Mouse (Mus musculus): ENCODE data around the gene Frs3. TPM values are rescaled to one million over a fixed set of nuclear protein-coding genes. Genes with fewer than 3 reads are reported as not detected.
A peak's percentile ranks its signal among the peaks of the same experiment; 100 is the strongest.

Frs3 gene
- total and polyA plus RNA-seq, 3 experiments: 4.8 to 10.8 (median 5.2) TPM

DNA sequence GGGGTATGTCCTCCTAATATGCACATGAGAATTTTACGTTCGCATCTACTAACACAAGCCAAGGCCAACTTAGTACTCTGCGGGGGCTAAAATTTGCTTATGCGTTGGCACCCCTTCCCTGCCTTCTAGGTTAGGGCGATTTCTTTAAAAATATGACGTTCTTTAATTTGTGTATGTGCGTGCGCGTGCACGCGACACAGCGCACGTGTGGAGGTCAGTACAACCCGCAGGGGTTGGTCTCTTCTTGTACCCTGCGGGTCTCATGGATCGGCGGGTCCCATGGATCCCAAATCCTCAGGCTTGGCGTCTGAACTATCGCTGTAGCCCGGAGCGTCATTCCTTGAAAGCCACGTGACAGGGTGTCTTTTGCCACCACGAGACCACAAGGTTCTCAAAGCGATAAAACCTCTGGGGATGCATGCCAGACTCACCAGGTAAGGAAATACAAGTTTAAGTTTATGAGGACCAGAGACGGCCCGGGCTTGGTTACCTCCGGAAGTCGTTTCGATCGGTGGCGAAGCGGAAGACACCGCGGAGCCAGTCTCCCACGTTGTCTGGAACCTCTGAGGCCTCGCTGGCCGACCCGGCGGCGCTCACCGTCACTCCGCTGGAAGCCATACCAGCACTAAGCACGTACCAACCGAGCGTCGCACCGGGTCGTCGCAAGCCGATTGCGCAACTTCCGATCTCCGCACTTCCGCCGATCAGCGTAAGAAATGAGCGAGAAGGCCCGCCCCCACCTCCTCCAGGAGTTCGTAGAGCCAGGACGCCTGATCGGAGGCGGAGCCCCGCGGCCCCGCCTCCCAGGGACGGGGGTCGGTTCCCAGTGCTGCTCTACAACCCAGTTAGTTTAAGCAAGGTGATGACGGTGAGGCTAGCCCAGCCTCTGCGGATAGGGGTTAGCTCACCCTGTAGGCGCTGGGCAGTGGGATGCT lies 1.2 kb upstream of the Frs3 start:
- 1% methylated on average over 70 of the region's 70 CpGs for WGBS
- no peaks in the 10 kb centered on the region for H3K36me3 ChIP-seq (ENCODE audit: control insufficient read depth, insufficient read depth, low read length)
- DNase-seq: peak; percentile 94 to 97
- peak; percentile 76; the same call in 1 of the 2 replicates for TF ChIP-seq EP300 (IDR thresholded peaks at IDR 0.05; ENCODE audit: insufficient read depth, low read depth, low read length)
- no peak for TF ChIP-seq CTCF (IDR thresholded peaks at IDR 0.05)
- peak; percentile 81; the same call in 1 of the 2 replicates for TF ChIP-seq POLR2A (IDR thresholded peaks at IDR 0.05; ENCODE audit: insufficient read depth, low read depth, low read length)
- peak overlapping the region; percentile 68 for H3K9ac ChIP-seq (ENCODE audit: low read depth, low read length)
- no peaks in the 10 kb centered on the region for H3K27me3 ChIP-seq (ENCODE audit: control insufficient read depth, insufficient read depth, low read length)
- H3K4me1 ChIP-seq (ENCODE audit: control insufficient read depth, insufficient read depth, low read length): no peaks in the 10 kb centered on the region
- H3K27ac ChIP-seq: peak overlapping the region; percentile 92
- peak overlapping the region; percentile 88 for H3K4me3 ChIP-seq
- intact Hi-C loops (cut with DNase I): loop anchor here (1.0 kb wide), 1 partner anchor 58 kb away; no protein-coding TSS in a partner anchor
- H3K79me2 ChIP-seq (replicated peaks; ENCODE audit: control insufficient read depth, insufficient read depth, low read length): no peaks in the 10 kb centered on the region

DNA sequence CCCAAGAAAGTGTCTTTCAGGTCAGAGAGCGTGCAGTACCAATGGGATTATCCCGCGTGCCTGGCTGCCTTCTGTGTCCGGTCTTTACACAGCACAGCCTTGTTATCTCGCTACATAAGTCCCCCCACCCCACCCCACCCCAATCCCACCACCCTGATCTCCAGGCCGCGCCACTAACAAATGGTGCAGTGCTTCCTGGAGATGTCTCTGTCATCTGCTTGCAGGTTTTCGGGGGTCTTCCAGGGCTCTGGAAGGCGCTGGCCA lies 554 bp upstream of the Frs3 start, which contains the start of gene Tomm6:
TSS of gene Tomm6 (minus strand) at position 43 of the 264 bp plus-strand sequence.
- no peak for TF ChIP-seq CTCF (IDR thresholded peaks at IDR 0.05)
- TF ChIP-seq EP300 (IDR thresholded peaks at IDR 0.05; ENCODE audit: insufficient read depth, low read depth, low read length): no peak
- no peak for TF ChIP-seq POLR2A (IDR thresholded peaks at IDR 0.05; ENCODE audit: insufficient read depth, low read depth, low read length)
- no peak for DNase-seq
- no peaks in the 10 kb centered on the region for H3K4me1 ChIP-seq (ENCODE audit: control insufficient read depth, insufficient read depth, low read length)
- 2% methylated on average over 9 of the region's 9 CpGs for WGBS
- intact Hi-C loops (cut with DNase I): loop anchor here (1.0 kb wide), 1 partner anchor 59 kb away; no protein-coding TSS in a partner anchor
- no peaks in the 10 kb centered on the region for H3K36me3 ChIP-seq (ENCODE audit: control insufficient read depth, insufficient read depth, low read length)
- no peaks in the 10 kb centered on the region for H3K27me3 ChIP-seq (ENCODE audit: control insufficient read depth, insufficient read depth, low read length)
- peak within 1 kb of the TSS; percentile 88 for H3K4me3 ChIP-seq
- peak within 1 kb of the TSS; percentile 74 for H3K9ac ChIP-seq (ENCODE audit: low read depth, low read length)
- peak within 1 kb of the TSS; percentile 92 for H3K27ac ChIP-seq
- no peaks in the 10 kb centered on the region for H3K79me2 ChIP-seq (replicated peaks; ENCODE audit: control insufficient read depth, insufficient read depth, low read length)

DNA sequence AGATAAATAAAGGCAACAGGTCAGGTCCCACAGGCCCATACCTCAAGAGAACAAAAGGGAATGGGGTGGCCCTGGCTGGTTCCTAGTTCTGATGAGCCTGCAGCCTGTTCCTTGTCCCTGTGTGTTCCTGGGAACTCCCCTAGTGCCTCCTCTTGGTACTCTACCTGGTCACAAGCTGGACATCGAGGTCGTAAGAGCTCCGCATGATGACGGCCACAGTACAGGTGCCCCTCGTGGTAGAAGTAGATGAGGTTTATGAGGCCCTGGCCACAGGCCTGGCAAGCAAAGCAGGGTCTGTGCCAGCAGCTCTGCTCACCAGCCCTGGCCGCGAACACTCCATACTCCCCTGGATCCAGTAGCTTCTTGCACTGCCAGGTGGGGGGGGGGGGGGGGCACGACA lies 1.1 kb downstream of the Frs3 start:
- no peaks in the 10 kb centered on the region for H3K36me3 ChIP-seq (ENCODE audit: control insufficient read depth, insufficient read depth, low read length)
- H3K9ac ChIP-seq (ENCODE audit: low read depth, low read length): no peak overlapping the region
- intact Hi-C loops (cut with DNase I): loop anchor here (5.0 kb wide), 1 partner anchor 323 kb away; the partner anchor contains the start of gene Mrps10
- no peaks in the 10 kb centered on the region for H3K79me2 ChIP-seq (replicated peaks; ENCODE audit: control insufficient read depth, insufficient read depth, low read length)
- H3K4me1 ChIP-seq (ENCODE audit: control insufficient read depth, insufficient read depth, low read length): 0 out of 2 replicates have a peak, but pooled peaks cover 1% of the 10 kb centered on the region
- WGBS: 80% methylated on average over 8 of the region's 8 CpGs
- no peak overlapping the region for H3K27ac ChIP-seq
- no peak for DNase-seq
- no peak overlapping the region for H3K4me3 ChIP-seq
- TF ChIP-seq POLR2A (IDR thresholded peaks at IDR 0.05; ENCODE audit: insufficient read depth, low read depth, low read length): no peak
- no peak for TF ChIP-seq CTCF (IDR thresholded peaks at IDR 0.05)
- TF ChIP-seq EP300 (IDR thresholded peaks at IDR 0.05; ENCODE audit: insufficient read depth, low read depth, low read length): no peak
- H3K27me3 ChIP-seq (ENCODE audit: control insufficient read depth, insufficient read depth, low read length): no peaks in the 10 kb centered on the region

DNA sequence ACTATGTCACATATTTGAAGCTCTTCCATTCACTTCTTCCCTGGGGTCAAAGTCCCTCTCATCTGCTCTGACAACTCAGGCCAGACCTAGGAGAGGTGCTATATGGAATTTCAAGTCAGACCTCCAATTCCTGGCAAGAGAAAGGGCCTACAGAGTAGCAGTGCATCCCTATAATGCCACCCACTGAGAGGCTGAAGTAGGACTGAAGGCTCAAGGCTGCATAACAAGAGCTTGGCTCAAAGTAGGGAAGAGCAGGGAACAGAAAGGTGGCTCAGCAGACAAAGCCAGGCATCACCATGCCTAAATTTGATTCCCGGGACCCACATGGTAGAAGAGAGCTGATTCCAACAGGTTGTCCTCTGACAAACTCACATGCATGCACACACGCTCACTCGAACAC lies 2.8 kb downstream of the Frs3 start:
- Histone ChIP-seq H3K4me1 (ENCODE audit: control insufficient read depth, insufficient read depth, low read length) (0 out of 2 replicates have a peak, but pooled peaks cover 1% of the 10 kb centered on the region), H3K36me3 (ENCODE audit: control insufficient read depth, insufficient read depth, low read length) (no peaks in the 10 kb centered on the region), H3K27ac (no peak overlapping the region), H3K79me2 (replicated peaks; ENCODE audit: control insufficient read depth, insufficient read depth, low read length) (no peaks in the 10 kb centered on the region), H3K4me3 (no peak overlapping the region), H3K27me3 (ENCODE audit: control insufficient read depth, insufficient read depth, low read length) (no peaks in the 10 kb centered on the region), H3K9ac (ENCODE audit: low read depth, low read length) (no peak overlapping the region)
- no peak for DNase-seq
- no peak for TF ChIP-seq POLR2A (IDR thresholded peaks at IDR 0.05; ENCODE audit: insufficient read depth, low read depth, low read length)
- TF ChIP-seq CTCF (IDR thresholded peaks at IDR 0.05): no peak
- TF ChIP-seq EP300 (IDR thresholded peaks at IDR 0.05; ENCODE audit: insufficient read depth, low read depth, low read length): no peak
- intact Hi-C loops (cut with DNase I): loop anchor here (5.0 kb wide), 1 partner anchor 324 kb away; the partner anchor contains the start of gene Mrps10
- WGBS: 92% methylated on average over 3 of the region's 3 CpGs

DNA sequence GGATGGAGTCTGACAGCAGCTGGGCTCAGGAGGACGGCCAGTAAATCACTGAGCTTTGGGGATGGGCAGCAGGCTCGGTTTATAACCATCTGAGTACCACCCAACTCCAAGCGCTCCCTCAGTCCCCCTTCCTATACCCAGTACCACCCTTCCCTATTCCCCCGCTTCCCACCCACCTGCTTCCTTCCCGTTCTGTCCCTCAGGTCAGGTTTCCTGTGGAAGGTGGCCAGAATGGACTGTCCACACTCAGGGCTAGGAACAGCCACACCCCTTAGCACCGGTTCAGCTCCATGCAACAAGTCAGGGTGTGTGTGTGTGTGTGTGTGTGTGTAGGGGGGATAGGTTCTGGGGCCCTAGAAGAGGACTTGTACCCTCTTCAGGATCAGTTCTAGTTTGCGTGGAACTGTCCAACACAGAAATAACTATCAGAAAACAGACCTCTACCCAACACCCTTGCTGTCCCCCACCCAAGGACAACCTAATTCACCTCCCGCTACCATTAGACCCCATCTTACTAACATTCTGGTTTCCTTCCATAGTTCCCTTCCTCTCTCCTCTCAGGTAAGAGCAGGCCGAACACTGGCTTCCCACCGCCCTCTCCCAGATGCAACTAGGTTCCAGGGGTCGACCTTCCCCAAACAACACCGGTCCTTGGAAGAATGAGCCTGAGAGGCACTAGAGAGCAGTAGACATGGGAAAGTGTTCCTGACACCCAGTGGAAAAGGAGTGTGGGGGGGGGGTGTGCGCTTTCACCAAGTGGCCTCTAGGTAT lies 5.0 kb downstream of the Frs3 start:
- WGBS: 49% methylated on average over 13 of the region's 13 CpGs
- Histone ChIP-seq H3K4me1 (ENCODE audit: control insufficient read depth, insufficient read depth, low read length) (0 out of 2 replicates have a peak, but pooled peaks cover 1% of the 10 kb centered on the region), H3K27ac (peak overlapping the region; percentile 77), H3K36me3 (ENCODE audit: control insufficient read depth, insufficient read depth, low read length) (no peaks in the 10 kb centered on the region), H3K9ac (ENCODE audit: low read depth, low read length) (peak overlapping the region; percentile 78), H3K79me2 (replicated peaks; ENCODE audit: control insufficient read depth, insufficient read depth, low read length) (no peaks in the 10 kb centered on the region), H3K4me3 (peak overlapping the region; percentile 81), H3K27me3 (ENCODE audit: control insufficient read depth, insufficient read depth, low read length) (no peaks in the 10 kb centered on the region)
- TF ChIP-seq CTCF (IDR thresholded peaks at IDR 0.05) (no peak), POLR2A (IDR thresholded peaks at IDR 0.05; ENCODE audit: insufficient read depth, low read depth, low read length) (0 out of 2 replicates have a peak, but pooled peaks have one; percentile 28), EP300 (IDR thresholded peaks at IDR 0.05; ENCODE audit: insufficient read depth, low read depth, low read length) (peak; percentile 43; the same call in 1 of the 2 replicates)
- DNase-seq: peak; percentile 59 to 65
- intact Hi-C loops (cut with DNase I): loop anchor here (2.0 to 5.0 kb wide), 3 partner anchors 43 to 327 kb away; partner anchors contain the start of genes Mrps10 and Tfeb

Measured in heart, adult 2 months (tissue).